Mouse (Mus musculus) E14TG2a.4 (cell line): ENCODE measurements around the gene Serpinb9c.
"Not testable (repeated sequence)": the region's sequence is repeated elsewhere in the genome, so short reads cannot be mapped to it uniquely, and the experiment has no call there.

Experiments used
- CTCF ChIP-seq: conservative IDR thresholded peaks from 2 replicates; pipeline ENCODE4 v1.5.1; 2014; ENCODE audit warnings: low read length
- NANOG ChIP-seq: IDR thresholded peaks from 2 replicates; pipeline ENCODE4 v1.6.1; 2014; ENCODE audit warnings: borderline replicate concordance, low read length, mixed read lengths
- POU5F1 ChIP-seq: IDR thresholded peaks from 2 replicates; pipeline ENCODE4 v1.6.1; 2014; ENCODE audit warnings: low read length, borderline replicate concordance

- not testable (repeated sequence) for TF ChIP-seq CTCF, NANOG, POU5F1
Observed at GRCm38 (mm10) chr13:33190486-33190885, 30.9 kb upstream of the Serpinb9c start.
